25 mouse cellular contexts compared by ENCODE assay signal in genomic region chr5:101821052-101821451, GRCm38 (mm10). TPM values are rescaled to one million over a fixed set of nuclear protein-coding genes. Genes with fewer than 3 reads are reported as not detected.
DNase-seq lines count a peak whose midpoint lies in the region; ATAC-seq and TF ChIP-seq lines count a peak whose summit lies in the region.
"Had no signal": no experiment of that assay in that cellular context is flagged by ENCODE, and none has a peak within 500 bp of the region (broad histone marks: within the 10 kb centered on the region; RNA-seq: fewer than 3 reads in every experiment).

No protein-coding gene starts in this region.

- H3K36me3 ChIP-seq in heart, embryonic 10.5 days = no peaks in the 10 kb centered on the region
- H3K36me3 ChIP-seq in E14TG2a.4 (ENCODE audit: insufficient read depth, low read length) = peaks cover 27% of the 10 kb centered on the region
- H3K36me3 ChIP-seq: embryonic facial prominence, embryonic 10.5 days; forebrain, embryonic 15.5 days; heart, embryonic 12.5 days; limb, embryonic 12.5 days; liver, embryonic 12.5 days; midbrain, embryonic 13.5 days; neural tube, embryonic 12.5 days; stomach, embryonic 15.5 days had no signal

- H3K4me3 ChIP-seq in heart, embryonic 10.5 days = no peak overlapping the region
- peak overlapping the region; percentile 32; the same call in 1 of the 2 replicates for H3K4me3 ChIP-seq in E14TG2a.4 (replicated peaks; ENCODE audit: low read length)
- H3K4me3 ChIP-seq: embryonic facial prominence, embryonic 10.5 days; forebrain, embryonic 15.5 days; heart, embryonic 12.5 days; layer of hippocampus, adult 2 months; limb, embryonic 12.5 days; liver, embryonic 12.5 days; megakaryocyte, embryonic 14.5 days; midbrain, embryonic 13.5 days; neural tube, embryonic 12.5 days; stomach, embryonic 15.5 days had no signal

- H3K27ac ChIP-seq in heart, embryonic 10.5 days = 0 out of 2 replicates have a peak overlapping the region, but pooled peaks have one; percentile 1
- H3K27ac ChIP-seq: embryonic facial prominence, embryonic 10.5 days; forebrain, embryonic 15.5 days; layer of hippocampus, adult 2 months; limb, embryonic 12.5 days; liver, embryonic 12.5 days; midbrain, embryonic 13.5 days; neural tube, embryonic 12.5 days; stomach, embryonic 15.5 days had no signal

- ATAC-seq in inflammation-experienced regulatory T-cells, adult 6 months = no peak
- ATAC-seq: forebrain, embryonic 15.5 days; liver, embryonic 12.5 days; midbrain, embryonic 13.5 days had no signal

- H3K9me3 ChIP-seq in heart, embryonic 10.5 days = no peaks in the 10 kb centered on the region
- H3K9me3 ChIP-seq in E14TG2a.4 (ENCODE audit: low read length) = no peaks in the 10 kb centered on the region
- H3K9me3 ChIP-seq: embryonic facial prominence, embryonic 10.5 days; forebrain, embryonic 15.5 days; heart, embryonic 12.5 days; limb, embryonic 12.5 days; liver, embryonic 12.5 days; megakaryocyte, embryonic 14.5 days; midbrain, embryonic 13.5 days; neural tube, embryonic 12.5 days; stomach, embryonic 15.5 days had no signal

- peaks cover 56% of the 10 kb centered on the region for H3K4me1 ChIP-seq in heart, embryonic 10.5 days
- H3K4me1 ChIP-seq in E14TG2a.4 (replicated peaks; ENCODE audit: low read depth, low read length) = peaks cover 89% of the 10 kb centered on the region
- H3K4me1 ChIP-seq: forebrain, embryonic 15.5 days; stomach, embryonic 15.5 days had no signal

- TF ChIP-seq CTCF in E14TG2a.4 (conservative IDR thresholded peaks at IDR 0.05; ENCODE audit: low read length) = no peak

- 61% methylated on average over 8 of the region's 8 CpGs for WGBS in heart, embryonic 10.5 days

- DNase-seq in heart, embryonic 10.5 days (ENCODE audit: low spot score) = no peak
- DNase-seq in heart, postnatal 4 days = no peak
- DNase-seq in kidney, adult 9 months = peak; percentile 60
- peak; percentile 60 for DNase-seq in kidney, postnatal 14 days
- DNase-seq in liver = no peak
- no peak for DNase-seq in left cerebral cortex, postnatal 14 days (ENCODE audit: low spot score in 2 of 2)
- DNase-seq: adrenal gland, postnatal 36 days; cerebellum, adult 9-11 months; gastrocnemius, postnatal 10 days; heart, postnatal 10 days; lung, embryonic 14.5 days; right cerebral cortex, postnatal 25 days; thymus, postnatal 36 days had no signal

- peaks cover 15% of the 10 kb centered on the region; the same call in 1 of the 2 replicates for H3K27me3 ChIP-seq in heart, embryonic 10.5 days (ENCODE audit: insufficient read depth, poor library complexity, severe bottlenecking)
- H3K27me3 ChIP-seq in E14TG2a.4 (ENCODE audit: insufficient read depth, low read length) = no peaks in the 10 kb centered on the region
- H3K27me3 ChIP-seq: forebrain, embryonic 15.5 days; neural tube, embryonic 12.5 days; stomach, embryonic 15.5 days had no signal

- intact Hi-C loops in left cerebral cortex, postnatal 14 days (cut with DNase I) = no loop called here

RNA-seq across cellular contexts. Expression of gene Cds1, which starts 56.1 kb away (rescaled TPM):
- 0.42 and 0.64 TPM in 2 replicates for polyA plus RNA-seq in heart, embryonic 10.5 days (2016; fragmentation: Nextera tagmentation; extraction: Ambion mirVana)
- 1 to 10 TPM; 2.2 to 3.8 TPM for total RNA-seq in heart, postnatal 4 days (2021)
- 10 to 100 TPM; 66.2 to 72.1 TPM for total RNA-seq in left cerebral cortex, postnatal 14 days (2021)
- not detected for polyA plus RNA-seq in inflammation-experienced regulatory T-cells, adult 6 months (2017; shearing (Covaris generic))

Comparison
In these comparisons a context has a peak if more than half of its experiments do, and no peak if none do; other contexts are left out.
1. DNase-seq: peak in kidney, adult 9 months (single experiment) and kidney, postnatal 14 days (single experiment); none in heart, embryonic 10.5 days (single experiment), heart, postnatal 4 days (single experiment), liver (single experiment) and left cerebral cortex, postnatal 14 days (0 of 2).
2. RNA of gene Cds1, which starts 56.1 kb away (total RNA-seq): 66.2 to 72.1 TPM in left cerebral cortex, postnatal 14 days; 2.2 to 3.8 TPM in heart, postnatal 4 days; every median in the first group is over 10 times any median in the second.